Mouse (Mus musculus) retina, postnatal 1 day (tissue): ENCODE data around the gene Ftsj3.

Experiments used
- DNase-seq: peaks from one replicate; pipeline ENCODE4 v3.0.0-alpha.2; 2012

The Ftsj3 gene

GRCm38 (mm10) chr11:106255685-106256451, at the start of gene Ftsj3, which contains the start of gene Psmc5:
TSS of gene Ftsj3 (minus strand) at chr11:106256079.
TSS of gene Psmc5 (plus strand) at chr11:106256154.
- peak; percentile 98 for DNase-seq

DNA sequence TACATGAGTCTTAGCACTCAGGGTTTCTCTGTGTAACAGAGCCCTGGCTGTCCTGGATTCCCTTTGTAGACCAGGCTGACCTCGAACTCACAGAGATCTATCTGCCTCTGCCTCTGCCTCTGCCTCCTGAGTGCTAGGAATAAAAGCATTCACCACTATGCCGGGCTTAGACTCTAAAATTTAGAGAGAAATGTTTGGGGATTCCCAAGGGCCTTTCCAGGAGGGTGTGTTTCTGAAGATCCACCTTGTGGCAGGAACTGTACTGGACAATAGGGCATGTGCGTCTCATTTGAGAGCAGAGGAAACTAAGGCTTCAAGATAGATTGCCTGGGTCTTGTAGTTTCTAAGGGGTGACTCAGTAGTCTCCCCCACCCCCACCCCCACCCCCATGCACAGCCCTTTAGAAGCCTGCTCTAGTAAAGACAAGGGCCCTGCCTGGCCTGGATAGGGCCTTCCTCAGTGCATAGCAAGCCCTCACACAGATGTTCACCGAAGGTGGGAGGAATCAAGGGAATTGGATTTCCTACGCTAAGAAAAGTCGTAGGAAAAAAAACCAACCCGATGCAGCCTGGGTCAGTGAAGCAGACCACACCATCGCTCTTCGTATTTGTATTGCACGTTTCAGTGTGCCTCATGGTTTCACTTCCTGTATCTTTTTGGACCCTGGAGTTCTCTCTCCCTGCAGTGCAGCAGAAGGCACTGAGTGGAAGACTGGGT, 49.6 kb upstream of the Ftsj3 start:
- DNase-seq: no peak

DNA sequence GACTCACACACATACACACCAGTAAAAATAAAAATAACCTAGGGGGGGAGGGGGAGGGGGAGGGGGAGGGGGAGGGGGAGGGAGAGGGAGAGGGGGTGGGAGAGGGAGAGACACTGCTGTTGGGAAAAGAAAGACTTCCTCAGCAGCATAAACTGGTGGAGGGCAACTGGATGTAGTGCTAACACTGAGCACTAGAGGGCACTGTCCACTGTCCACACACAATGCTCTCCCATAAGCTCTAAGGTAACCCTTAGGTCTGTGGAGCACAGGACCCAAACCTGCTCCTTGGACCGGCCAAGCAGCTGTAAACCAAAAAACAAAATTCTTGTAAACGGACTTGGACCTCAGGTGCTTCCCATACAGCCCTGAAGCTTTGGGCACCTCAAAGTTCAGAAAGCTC, 46.8 kb upstream of the Ftsj3 start:
- DNase-seq: peak; percentile 84

- no peak for DNase-seq
Observed at GRCm38 (mm10) chr11:106301765-106302164, 45.9 kb upstream of the Ftsj3 start, which contains the start of gene Gh. TSS of gene Gh (minus strand) at chr11:106301865.

- no peak for DNase-seq
Observed at GRCm38 (mm10) chr11:106291861-106292260, 36.0 kb upstream of the Ftsj3 start.

- DNase-seq: no peak
Observed at GRCm38 (mm10) chr11:106290376-106290775, 34.5 kb upstream of the Ftsj3 start.

DNA sequence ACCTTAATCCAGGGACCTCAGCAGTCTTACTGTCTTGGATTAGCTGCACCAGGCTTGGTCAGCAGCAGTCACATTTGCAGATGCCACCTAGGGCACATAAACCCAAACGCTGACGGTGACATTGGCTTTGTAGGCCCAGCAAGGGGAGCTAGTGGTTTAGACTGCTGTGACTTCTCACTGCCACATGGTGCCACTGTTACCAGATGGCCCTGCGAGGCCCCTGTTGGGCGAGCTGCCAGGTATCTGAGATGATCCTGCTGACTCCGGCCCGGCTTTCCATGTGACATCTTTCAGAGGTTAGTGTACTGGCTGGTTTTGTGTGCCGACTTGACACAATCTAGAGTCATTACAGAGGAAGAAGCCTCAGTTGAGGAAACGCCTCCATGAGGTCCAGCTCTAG, 33.5 kb upstream of the Ftsj3 start:
- DNase-seq: peak; percentile 81

DNA sequence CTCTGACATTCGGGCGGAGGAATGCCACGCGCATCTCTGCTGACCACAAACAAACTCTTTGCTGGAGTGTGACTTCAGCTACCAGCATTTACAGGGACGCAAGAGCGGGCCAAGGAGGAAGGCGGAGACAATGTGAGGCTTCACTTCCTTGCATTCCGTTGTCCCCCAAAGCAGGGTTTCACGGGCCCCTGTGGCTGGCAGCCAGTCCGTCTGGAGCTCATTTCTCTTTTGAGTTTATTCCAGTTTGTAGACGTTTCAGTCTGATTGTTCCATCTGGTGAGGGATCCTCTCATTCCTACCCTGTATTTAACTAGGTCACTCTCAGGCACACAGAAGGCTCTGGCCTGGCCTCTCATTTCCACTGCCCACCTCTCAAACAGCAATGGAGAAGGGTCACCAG, 31.1 kb upstream of the Ftsj3 start:
- no peak for DNase-seq

DNA sequence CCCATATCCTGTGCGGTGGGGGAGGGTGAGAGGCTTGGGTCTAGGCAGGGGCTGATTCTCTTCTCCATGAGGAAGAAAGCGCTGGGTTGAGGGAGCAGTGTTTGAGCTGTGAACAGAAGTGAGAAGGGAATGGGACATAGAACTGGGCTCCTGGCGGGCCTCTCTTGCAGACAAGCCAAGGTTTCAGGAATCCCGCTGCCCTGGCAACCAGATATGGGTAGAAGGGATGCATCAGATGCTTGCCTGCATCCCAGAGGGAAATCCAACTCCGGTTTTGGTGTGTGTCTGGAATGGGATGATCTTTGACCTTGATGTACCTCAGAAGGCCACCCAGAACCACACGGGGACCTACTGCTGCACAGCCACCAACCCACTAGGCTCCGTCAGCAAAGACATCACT, 30.3 kb upstream of the Ftsj3 start:
- DNase-seq: no peak

DNA sequence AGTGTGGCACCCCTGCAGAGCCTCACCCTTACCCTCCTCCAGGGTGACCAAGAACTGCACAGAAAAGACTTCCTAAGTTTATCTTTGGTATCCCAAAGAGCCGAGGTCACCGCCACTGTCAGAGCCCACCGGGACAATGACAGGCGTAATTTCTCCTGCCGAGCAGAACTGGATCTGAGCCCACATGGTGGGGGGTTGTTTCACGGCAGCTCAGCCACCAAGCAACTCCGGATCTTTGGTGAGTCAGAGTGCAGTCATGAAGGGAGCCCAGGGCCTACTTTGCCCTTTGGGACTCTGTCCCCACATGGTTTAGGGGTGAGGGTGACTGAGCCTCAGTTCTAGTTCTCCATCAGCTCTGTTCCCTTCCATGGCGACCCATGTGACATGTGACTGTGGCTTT, 28.2 kb upstream of the Ftsj3 start:
- no peak for DNase-seq

DNA sequence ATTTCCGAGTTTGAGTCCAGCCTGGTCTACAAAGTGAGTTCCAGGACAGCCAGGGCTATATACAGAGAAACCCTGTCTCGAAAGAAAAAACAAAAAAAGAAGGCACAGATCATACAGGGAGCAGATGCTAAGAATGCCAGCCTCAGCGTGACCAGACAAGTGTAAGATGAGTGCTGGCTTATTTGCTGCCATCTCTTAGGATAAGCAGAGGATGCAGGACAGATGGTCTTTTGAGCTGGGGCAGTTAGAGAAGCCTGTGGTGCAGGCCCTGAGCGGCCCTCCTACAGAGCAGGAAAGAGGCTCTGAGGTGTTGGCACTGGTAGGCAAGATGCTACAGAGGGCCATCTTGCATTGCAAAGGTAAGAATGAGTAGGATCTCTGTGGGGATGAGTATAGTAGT, 27.5 kb upstream of the Ftsj3 start:
- no peak for DNase-seq

DNA sequence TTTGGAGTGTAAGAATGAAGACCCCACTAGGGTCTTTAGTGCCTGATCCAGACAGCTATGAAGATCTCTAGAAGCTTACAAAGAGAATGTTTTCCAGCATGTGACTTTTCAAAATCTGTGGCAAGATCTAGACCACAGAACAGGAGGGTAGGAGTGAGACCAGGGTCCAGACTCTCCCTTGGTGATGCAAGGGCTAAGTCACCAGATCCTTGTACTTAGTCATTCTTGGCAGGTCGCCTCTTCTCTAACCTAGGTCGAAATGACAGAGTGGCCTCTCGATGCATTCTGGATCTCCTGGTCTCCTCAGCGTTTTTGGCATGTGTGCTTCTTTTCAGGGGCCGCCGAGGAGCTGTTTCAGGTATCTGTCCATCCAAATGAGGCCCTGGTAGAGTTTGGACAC, 26.6 kb upstream of the Ftsj3 start:
- no peak for DNase-seq

DNA sequence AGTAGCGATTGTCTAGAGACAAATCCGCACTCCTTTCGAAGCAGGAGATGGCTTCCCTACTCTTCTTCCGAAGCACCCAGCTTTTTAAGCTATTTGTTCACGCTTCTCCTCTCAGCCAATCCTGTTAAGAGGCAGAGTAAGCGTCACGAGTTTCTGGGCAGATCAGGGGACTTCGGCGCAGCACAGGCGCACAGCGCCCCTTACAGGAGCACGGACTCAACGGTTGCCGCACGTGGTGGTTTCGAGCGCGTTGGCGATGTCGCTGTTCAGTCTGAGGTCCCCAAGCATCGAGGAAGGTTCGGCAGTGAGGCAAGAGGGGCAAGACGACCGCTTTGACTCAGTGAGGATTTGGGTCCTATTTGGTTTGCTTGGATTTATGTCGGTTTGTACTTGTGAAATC, 20.6 kb upstream of the Ftsj3 start, which contains the start of gene Tcam1:
Tcam1 (plus strand) TSS at position 219 of the 400 bp plus-strand sequence.
- peak; percentile 93 for DNase-seq

DNA sequence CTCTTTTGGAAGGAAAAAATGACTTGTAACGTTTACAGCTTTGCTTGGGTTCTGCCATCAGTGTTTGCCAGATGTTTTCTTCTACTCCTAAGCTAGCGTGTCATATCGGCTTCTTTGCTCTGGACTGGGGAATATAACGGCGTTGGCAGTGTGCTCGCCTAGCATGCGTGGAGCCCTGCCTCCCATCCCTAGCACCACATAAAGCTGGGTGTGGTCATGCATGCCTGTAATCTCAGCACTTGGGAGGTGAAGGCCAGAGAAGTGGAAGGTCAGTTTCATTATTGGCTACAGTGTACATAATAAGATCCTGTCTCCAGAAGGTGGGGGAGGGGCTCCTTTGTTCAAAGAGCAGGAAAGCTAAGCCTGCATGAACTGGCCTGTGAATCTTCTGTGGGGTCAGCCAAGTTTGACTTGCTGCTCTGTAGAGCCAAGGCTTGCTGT, 19.1 kb upstream of the Ftsj3 start:
- DNase-seq: peak; percentile 16

DNA sequence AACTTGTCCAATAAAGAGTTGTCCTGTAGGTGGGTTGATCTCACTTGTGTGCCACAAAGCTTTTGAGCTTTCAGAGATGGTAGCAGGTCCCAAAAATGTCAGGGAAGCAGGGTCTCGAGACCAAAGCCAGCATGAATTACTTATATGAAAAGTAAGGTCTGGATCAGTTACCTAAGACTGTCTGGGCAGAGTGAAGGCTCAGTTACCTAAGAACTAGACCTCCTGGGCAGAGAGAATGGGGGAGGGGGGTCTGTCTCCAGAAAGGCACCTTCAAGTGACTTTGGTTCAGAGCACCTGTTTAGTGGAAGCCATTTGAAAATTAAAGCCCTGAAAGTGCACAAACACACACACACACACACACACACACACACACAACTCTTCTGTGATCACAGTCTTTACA, 18.5 kb upstream of the Ftsj3 start:
- DNase-seq: no peak

GRCm38 (mm10) chr11:106273811-106274210, 17.9 kb upstream of the Ftsj3 start:
- no peak for DNase-seq

- DNase-seq: no peak
Observed at GRCm38 (mm10) chr11:106273311-106273684, 17.4 kb upstream of the Ftsj3 start.

DNA sequence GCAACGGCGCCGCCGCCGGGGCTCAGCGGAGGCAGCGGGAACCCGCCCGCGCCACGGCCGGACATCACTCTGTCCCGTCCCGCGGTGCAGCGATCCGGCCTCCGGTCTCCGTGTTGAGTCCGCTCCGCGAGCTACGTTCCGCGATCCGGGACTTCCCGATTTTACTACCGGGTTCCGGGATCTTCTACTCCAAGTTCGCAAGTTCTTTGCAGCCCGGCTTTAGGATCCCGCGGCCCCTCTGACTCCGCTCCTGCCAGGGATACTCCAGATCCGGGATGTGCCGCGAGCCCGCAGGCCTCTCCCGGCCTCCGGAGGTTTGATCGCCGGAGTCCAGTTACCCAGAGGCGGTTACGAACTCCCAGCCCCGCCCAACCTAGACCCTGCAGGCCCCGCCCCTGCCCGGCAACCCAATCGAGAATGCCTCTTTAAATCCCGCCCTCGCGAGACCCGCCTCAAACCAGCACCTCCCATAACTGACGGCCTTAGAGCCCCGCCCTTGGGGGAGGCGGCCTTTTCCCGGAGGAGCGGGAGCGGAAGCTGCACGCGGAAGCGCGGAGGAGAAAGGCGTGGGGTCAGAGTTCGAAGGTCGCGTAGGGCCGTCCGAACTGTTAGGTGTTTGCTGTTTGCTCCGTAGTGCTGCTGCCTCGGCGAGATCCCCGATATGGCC, 16.9 kb upstream of the Ftsj3 start, which contains the start of gene Smarcd2:
Smarcd2 (minus strand) TSS at position 329 of the 667 bp plus-strand sequence.
- DNase-seq: peak; percentile 99

- DNase-seq: no peak
Observed at GRCm38 (mm10) chr11:106271794-106272643, 16.1 kb upstream of the Ftsj3 start.

- DNase-seq: no peak
Observed at GRCm38 (mm10) chr11:106271131-106271793, 15.4 kb upstream of the Ftsj3 start.

DNA sequence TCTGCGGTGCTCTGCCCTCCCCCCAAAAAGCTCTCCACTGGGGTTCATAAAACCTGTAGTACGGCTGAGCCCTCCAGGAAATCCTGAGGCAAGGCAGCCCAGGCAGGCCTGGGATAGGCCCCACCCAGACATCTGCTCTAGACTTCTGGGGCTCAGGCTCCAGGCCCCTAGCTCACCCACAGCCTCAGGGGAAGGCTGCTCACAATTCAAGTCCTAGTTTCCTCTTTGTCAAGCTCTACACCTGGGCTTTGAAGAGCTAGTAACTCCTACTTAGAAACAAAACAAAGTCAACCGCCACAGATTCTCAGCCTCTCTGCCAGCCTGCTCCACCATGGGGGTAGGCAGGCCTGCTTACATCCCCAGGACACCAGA, 13.2 kb upstream of the Ftsj3 start:
- peak; percentile 61 for DNase-seq
